Mouse (Mus musculus): ENCODE measurements around the gene Phgdh.

- TF ChIP-seq ZNF384 (IDR thresholded peaks at IDR 0.05; ENCODE audit: low read depth, low read length), result no peak
- no peak for TF ChIP-seq MAFK (IDR thresholded peaks at IDR 0.05; ENCODE audit: insufficient read depth, low read depth, low read length)
- TF ChIP-seq ZC3H11A (IDR thresholded peaks at IDR 0.05; ENCODE audit: borderline replicate concordance, low read depth, low read length), result no peak
- TF ChIP-seq HCFC1 (IDR thresholded peaks at IDR 0.05; ENCODE audit: borderline replicate concordance, insufficient read depth, low read length), result no peak
- TF ChIP-seq CHD2 (IDR thresholded peaks at IDR 0.05; ENCODE audit: low read depth, low read length), result no peak
Observed at GRCm38 (mm10) chr3:98355344-98356025, 15.7 kb upstream of the Phgdh start.

Data from ES-E14 (cell line).